Mouse (Mus musculus) liver, embryonic 16.5 days (tissue): Measurements from ENCODE around the gene Gm10277. TPM values are rescaled to one million over a fixed set of nuclear protein-coding genes. Genes with fewer than 3 reads are reported as not detected.

Experiments used
- ATAC-seq: fragments of 200-750 bp; cut with Nextera tagmentation; 2 replicates; pipeline ENCODE4 v1.8.0; 2017; ENCODE audit warnings: low read depth, mild to moderate bottlenecking, moderate number of reproducible peaks, moderate library complexity
- H3K27ac ChIP-seq: fragments of 300-500 bp; sonication (generic); 2 replicates; pipeline ENCODE4 v1.5.1; 2014; ENCODE audit warnings: mild to moderate bottlenecking, low read length
- H3K27me3 ChIP-seq: fragments of 300-500 bp; sonication (generic); 2 replicates; pipeline ENCODE4 v1.6.1; 2014; ENCODE audit warnings: low read depth, low read length, mixed read lengths; ENCODE audit not compliant: control insufficient read depth, insufficient read depth
- H3K36me3 ChIP-seq: fragments of 300-500 bp; sonication (generic); 2 replicates; pipeline ENCODE4 v1.6.1; 2014; ENCODE audit warnings: mild to moderate bottlenecking; ENCODE audit not compliant: control insufficient read depth, insufficient read depth
- H3K4me1 ChIP-seq: fragments of 300-500 bp; sonication (generic); 2 replicates; pipeline ENCODE4 v1.6.1; 2014; ENCODE audit warnings: low read depth, low read length, mixed read lengths; ENCODE audit not compliant: control insufficient read depth
- H3K4me2 ChIP-seq: fragments of 300-500 bp; sonication (generic); 2 replicates; pipeline ENCODE4 v1.6.1; 2014; ENCODE audit warnings: low read depth, low read length, mixed read lengths
- H3K4me3 ChIP-seq: fragments of 300-500 bp; sonication (generic); 2 replicates; pipeline ENCODE4 v1.5.1; 2014; ENCODE audit warnings: low read depth, mild to moderate bottlenecking, low read length
- H3K9ac ChIP-seq: fragments of 300-500 bp; sonication (generic); 2 replicates; pipeline ENCODE4 v1.6.1; 2014; ENCODE audit warnings: low read depth, low read length
- H3K9me3 ChIP-seq: fragments of 300-500 bp; sonication (generic); replicated peaks from 2 replicates; pipeline ENCODE4 v1.6.1; 2016; ENCODE audit warnings: low read length; ENCODE audit not compliant: control insufficient read depth
- WGBS: fragments of 180-500 bp; shearing (Covaris S2); extraction: QIAGEN DNeasy Blood & Tissue Kit; methylation state at CpG from one replicate; pipeline ENCODE4 v1.1.7; 2014; ENCODE audit not compliant: insufficient replicate concordance; 5-methylcytosine and 5-hydroxymethylcytosine counted together
- polyA plus RNA-seq: library from polyadenylated mRNA; unstranded; fragments of >200 nt; fragmentation: Nextera tagmentation; extraction: Ambion mirVana; gene quantifications from 2 replicates; pipeline ENCODE4 v1.2.1, GENCODE M21; 2015

Gene Gm10277
- polyA plus RNA-seq, 1 experiment from 2014 or later, result 0.81 TPM

DNA sequence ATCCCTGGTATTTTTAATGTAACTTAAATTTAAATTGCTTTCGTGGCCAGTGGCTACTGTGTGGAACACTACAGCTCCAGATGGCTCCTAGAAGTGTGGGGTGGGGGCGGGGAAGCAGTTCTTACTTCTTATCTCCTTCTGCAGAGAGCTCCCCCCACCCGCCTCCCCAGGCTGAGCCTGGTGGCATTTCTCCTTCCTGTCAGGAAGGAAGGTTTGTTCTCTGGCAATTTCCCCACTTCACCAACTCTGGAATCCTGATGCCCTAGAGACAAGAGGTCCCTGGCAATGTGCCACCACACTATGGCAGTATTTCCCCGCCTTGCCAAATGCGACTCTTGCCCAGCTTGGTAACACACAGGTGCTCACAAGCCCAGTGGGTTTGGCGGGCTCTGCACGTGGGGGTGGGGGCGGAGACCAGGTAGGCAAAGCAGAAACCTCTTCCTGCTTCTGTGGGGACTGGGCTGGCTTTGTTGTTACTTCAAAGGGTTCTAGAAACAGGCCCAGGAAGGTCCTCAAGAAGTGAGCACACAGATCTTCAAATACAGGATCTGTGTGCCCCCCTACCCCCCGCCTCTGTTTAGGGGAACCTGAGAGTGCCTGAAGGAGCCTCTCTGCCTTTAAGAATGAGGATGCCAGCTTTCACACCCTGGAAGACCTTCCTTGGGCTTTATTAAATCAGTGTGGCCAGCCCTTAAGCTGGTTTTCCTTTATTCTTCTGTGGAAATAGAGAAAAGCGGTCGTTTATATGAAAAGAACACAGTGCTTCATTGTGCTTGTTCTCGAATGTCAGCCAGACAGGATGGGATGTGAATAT, 4.4 kb upstream of the Gm10277 start:
- peaks cover 2% of the 10 kb centered on the region; the same call in 1 of the 2 replicates for H3K36me3 ChIP-seq
- peak overlapping the region; percentile 25; the same call in 1 of the 2 replicates for H3K4me2 ChIP-seq
- WGBS, result 19% methylated on average over 12 of the region's 12 CpGs
- peak; percentile 56 for ATAC-seq
- H3K4me1 ChIP-seq, result peaks cover 49% of the 10 kb centered on the region
- H3K9me3 ChIP-seq, result no peaks in the 10 kb centered on the region
- no peaks in the 10 kb centered on the region for H3K27me3 ChIP-seq
- H3K9ac ChIP-seq, result peak overlapping the region; percentile 50
- H3K27ac ChIP-seq, result peak overlapping the region; percentile 27; the same call in 1 of the 2 replicates
- no peak overlapping the region for H3K4me3 ChIP-seq

- Histone ChIP-seq H3K4me1 (peaks cover 54% of the 10 kb centered on the region), H3K4me2 (peak overlapping the region; percentile 25; the same call in 1 of the 2 replicates), H3K4me3 (no peak overlapping the region), H3K27me3 (no peaks in the 10 kb centered on the region), H3K9ac (peak overlapping the region; percentile 50), H3K36me3 (peaks cover 2% of the 10 kb centered on the region; the same call in 1 of the 2 replicates), H3K27ac (peak overlapping the region; percentile 85), H3K9me3 (no peaks in the 10 kb centered on the region)
- ATAC-seq, result no peak
- 36% methylated on average over 8 of the region's 8 CpGs for WGBS
Observed at GRCm38 (mm10) chr11:77791241-77791727, 3.7 kb upstream of the Gm10277 start.

- Histone ChIP-seq H3K4me3 (peak overlapping the region; percentile 11; the same call in 1 of the 2 replicates), H3K4me2 (no peak overlapping the region), H3K4me1 (peaks cover 64% of the 10 kb centered on the region), H3K9me3 (no peaks in the 10 kb centered on the region), H3K9ac (peak overlapping the region; percentile 50), H3K36me3 (peaks cover under 1% of the 10 kb centered on the region; the same call in 1 of the 2 replicates), H3K27me3 (no peaks in the 10 kb centered on the region), H3K27ac (peak overlapping the region; percentile 85)
- ATAC-seq, result no peak
- WGBS, result 17% methylated on average over 9 of the region's 9 CpGs
Observed at GRCm38 (mm10) chr11:77790286-77790685, 2.7 kb upstream of the Gm10277 start.

- Histone ChIP-seq H3K27ac (0 out of 2 replicates have a peak overlapping the region, but pooled peaks have one; percentile 20), H3K27me3 (no peaks in the 10 kb centered on the region), H3K9ac (no peak overlapping the region), H3K4me2 (no peak overlapping the region), H3K4me1 (peaks cover 72% of the 10 kb centered on the region), H3K9me3 (no peaks in the 10 kb centered on the region), H3K36me3 (no peaks in the 10 kb centered on the region), H3K4me3 (no peak overlapping the region)
- no peak for ATAC-seq
- 74% methylated on average over 5 of the region's 5 CpGs for WGBS
Observed at GRCm38 (mm10) chr11:77789512-77789911, 2.0 kb upstream of the Gm10277 start.

DNA sequence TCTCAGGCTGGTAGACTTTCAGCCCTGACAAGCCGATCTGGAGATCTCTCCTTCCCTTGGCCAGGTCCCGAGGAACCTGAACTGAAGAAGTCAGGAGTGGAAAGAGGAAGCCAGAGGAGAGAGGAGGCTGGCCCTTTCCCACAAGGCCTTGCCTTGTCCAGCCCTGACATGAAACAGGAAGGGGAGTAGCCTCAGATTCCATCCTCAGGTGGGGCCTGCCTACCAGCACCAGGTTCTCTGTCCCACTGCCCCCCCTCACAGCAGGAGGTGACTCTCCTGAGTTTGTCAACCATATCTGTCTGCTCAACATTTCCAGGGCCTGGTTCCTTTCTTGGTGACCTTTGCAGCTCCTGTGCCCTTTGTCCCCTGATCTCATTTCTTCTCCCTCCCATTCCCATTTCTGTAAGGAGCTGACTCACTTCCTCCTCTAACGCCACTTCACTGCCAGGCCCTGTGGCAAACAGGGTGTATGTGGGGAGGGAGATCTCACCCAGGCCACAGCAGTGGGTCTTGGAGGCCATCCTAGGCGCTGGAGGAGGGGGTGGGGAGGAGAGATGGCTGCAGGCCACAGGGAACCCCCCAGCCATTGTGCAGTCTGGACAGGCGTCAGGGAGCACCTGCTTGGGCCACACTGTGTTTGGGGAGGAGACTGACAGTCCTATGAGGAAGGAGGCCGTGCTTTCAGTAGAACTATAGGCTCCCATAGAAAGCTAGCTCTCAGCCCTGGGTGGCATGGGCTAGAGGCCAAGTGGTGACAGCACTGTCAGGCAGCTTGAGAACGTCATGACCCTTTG, 1.6 kb downstream of the Gm10277 start:
- WGBS, result 16% methylated on average over 7 of the region's 7 CpGs
- Histone ChIP-seq H3K4me1 (peaks cover 81% of the 10 kb centered on the region), H3K9me3 (no peaks in the 10 kb centered on the region), H3K9ac (peak overlapping the region; percentile 65), H3K27ac (peak overlapping the region; percentile 93), H3K4me3 (peak overlapping the region; percentile 51; the same call in 1 of the 2 replicates), H3K36me3 (no peaks in the 10 kb centered on the region), H3K27me3 (no peaks in the 10 kb centered on the region), H3K4me2 (peak overlapping the region; percentile 89)
- no peak for ATAC-seq

DNA sequence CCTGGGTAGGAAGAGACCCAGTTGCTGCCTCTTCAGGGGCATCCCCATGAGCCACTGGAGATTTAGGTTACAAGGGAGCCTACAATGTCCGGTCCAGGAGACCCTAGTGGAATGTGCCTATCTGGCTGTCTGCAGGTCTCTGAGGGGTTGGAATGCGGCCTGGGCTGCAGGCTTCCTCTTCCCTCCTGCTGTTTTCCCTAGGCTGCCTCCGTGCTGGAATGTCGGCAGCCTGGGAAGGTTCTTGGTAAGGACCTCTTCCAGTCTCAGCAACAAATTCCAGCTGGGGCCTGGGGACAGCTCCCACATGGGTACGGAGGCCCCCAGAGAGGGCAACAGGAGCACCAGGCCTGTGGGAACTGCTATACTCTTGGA, 2.2 kb downstream of the Gm10277 start:
- H3K27me3 ChIP-seq, result no peaks in the 10 kb centered on the region
- H3K4me2 ChIP-seq, result peak overlapping the region; percentile 89
- H3K4me1 ChIP-seq, result peaks cover 81% of the 10 kb centered on the region
- 26% methylated on average over 5 of the region's 5 CpGs for WGBS
- H3K9ac ChIP-seq, result peak overlapping the region; percentile 65
- no peaks in the 10 kb centered on the region for H3K36me3 ChIP-seq
- H3K4me3 ChIP-seq, result peak overlapping the region; percentile 51
- no peak for ATAC-seq
- H3K27ac ChIP-seq, result peak overlapping the region; percentile 93
- no peaks in the 10 kb centered on the region for H3K9me3 ChIP-seq

- Histone ChIP-seq H3K27ac (peak overlapping the region; percentile 93), H3K9me3 (no peaks in the 10 kb centered on the region), H3K4me2 (peak overlapping the region; percentile 89), H3K36me3 (no peaks in the 10 kb centered on the region), H3K4me3 (peak overlapping the region; percentile 51), H3K27me3 (no peaks in the 10 kb centered on the region), H3K9ac (peak overlapping the region; percentile 65), H3K4me1 (peaks cover 76% of the 10 kb centered on the region)
- ATAC-seq, result peak; percentile 78
- WGBS, result 19% methylated on average over 9 of the region's 9 CpGs
Observed at GRCm38 (mm10) chr11:77784894-77785293, 2.7 kb downstream of the Gm10277 start.

DNA sequence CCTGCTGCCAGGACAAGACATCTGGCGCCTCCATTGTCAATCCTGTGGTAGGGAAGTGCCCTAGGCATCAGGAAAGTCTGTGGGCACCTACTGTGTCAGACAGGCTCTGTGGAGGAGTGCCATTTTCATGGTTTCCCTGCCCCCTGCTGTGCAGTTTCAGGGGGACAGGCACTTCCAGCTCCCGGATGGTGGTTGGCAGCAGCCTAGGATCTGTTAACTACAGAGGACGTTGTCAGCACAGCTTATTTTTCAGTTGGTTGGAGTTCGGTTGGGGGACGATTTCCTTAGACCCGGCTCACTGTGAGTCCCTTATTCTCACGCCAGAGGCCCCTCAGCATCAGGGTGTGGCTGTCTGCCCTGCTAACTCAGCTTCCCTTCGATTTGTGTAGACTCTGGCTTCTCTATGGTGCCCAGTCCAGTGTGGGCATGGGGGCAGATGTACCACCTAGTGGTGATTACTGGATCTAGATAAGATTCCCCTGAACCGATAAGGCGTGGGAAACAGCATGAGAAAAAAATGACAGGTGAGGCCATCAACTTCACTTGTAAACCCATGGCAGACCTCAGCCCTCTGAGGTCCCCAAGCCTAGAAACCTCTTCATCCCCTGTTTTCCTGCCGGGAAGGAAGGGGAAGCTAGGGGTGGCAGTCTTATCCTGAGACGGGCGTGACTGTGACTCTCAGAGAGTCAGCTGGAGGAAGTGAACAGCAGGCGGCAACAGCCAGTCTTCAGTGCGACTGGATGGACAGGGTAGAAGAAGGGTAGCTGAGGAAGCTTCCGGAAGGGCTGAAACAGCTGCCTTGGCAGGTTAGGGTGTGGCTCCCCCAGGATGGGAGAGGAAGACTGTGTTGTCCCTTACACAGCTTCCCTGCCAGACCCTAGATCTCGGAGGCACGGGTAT, 3.5 kb downstream of the Gm10277 start:
- 10% methylated on average over 18 of the region's 18 CpGs for WGBS
- peak overlapping the region; percentile 65 for H3K9ac ChIP-seq
- ATAC-seq, result peak; percentile 56
- H3K4me2 ChIP-seq, result peak overlapping the region; percentile 89
- H3K27me3 ChIP-seq, result no peaks in the 10 kb centered on the region
- H3K27ac ChIP-seq, result peak overlapping the region; percentile 93
- H3K9me3 ChIP-seq, result no peaks in the 10 kb centered on the region
- H3K4me1 ChIP-seq, result peaks cover 76% of the 10 kb centered on the region
- H3K4me3 ChIP-seq, result peak overlapping the region; percentile 51
- H3K36me3 ChIP-seq, result peaks cover 2% of the 10 kb centered on the region
